Mouse (Mus musculus): Measurements from ENCODE around the gene Cbr3.

DNA sequence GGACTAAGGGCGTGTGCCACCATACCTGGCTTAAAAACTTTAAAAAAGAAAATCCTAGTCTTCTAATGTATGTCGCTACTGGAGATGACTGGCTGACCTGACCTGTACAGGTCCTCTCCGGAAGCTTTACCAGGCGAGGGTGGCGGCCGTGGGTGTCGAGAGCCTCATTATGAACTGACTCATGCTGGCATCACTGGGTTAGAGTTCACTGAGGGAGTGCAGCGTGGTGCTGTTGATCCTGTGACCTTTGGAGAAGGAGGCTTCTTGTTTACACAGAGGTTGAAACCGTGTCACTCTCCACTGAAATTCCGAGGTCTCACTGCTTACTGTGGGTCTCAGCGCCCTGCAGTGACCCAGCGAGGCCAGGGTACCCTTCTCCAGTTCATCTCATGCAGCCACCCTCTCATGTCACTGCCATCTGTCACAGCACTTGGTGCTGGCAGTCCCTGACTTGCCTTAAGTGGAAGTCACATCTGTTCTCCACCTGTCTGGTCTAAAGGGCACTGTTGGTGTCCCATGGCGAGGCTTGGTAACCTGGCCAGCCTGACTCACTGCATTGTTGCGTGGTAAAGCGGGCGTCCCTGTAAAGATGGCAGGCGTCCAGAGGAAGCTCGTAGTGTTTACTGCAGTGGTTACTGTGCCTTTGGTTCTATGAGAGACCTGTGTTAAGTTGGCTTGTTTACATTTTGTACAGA lies 50.0 kb downstream of the Cbr3 start:
- no peak for TF ChIP-seq CTCF (IDR thresholded peaks at IDR 0.05; ENCODE audit: extremely low read depth, insufficient read depth, insufficient read length, insufficient replicate concordance)
- no peak for TF ChIP-seq POLR2A (IDR thresholded peaks at IDR 0.05; ENCODE audit: low read depth, low read length)

Data from spleen, adult 2 months (tissue).